ENCODE assay signal across 7 mouse cellular contexts in genomic region chr5:142371172-142372155, GRCm38 (mm10). TPM values are rescaled to one million over a fixed set of nuclear protein-coding genes. Genes with fewer than 3 reads are reported as not detected.
A peak's percentile ranks its signal among the peaks of the same experiment; 100 is the strongest.
DNase-seq lines count a peak whose midpoint lies in the region; ATAC-seq and TF ChIP-seq lines count a peak whose summit lies in the region.

No protein-coding gene starts in this region.

- no peak for TF ChIP-seq EP300 in stomach, postnatal 0 days (optimal IDR thresholded peaks at IDR 0.05)

- no peak for DNase-seq in ES-E14 (ENCODE audit: low read depth, low spot score)
- peak; percentile 91 for DNase-seq in brain, embryonic 14.5 days (ENCODE audit: low read depth)
- DNase-seq in hindbrain, embryonic 14.5 days (ENCODE audit: low spot score): peak; percentile 35
- DNase-seq in lung, postnatal 10 days: peak; percentile 51
- no peak for DNase-seq in stomach, postnatal 0 days (ENCODE audit: low spot score)
- no peak for DNase-seq in cerebellum, adult 8-10 months
- no peak for DNase-seq in cerebellum, postnatal 14 days

- no peak; the same call in 1 of the 2 replicates for ATAC-seq in hindbrain, embryonic 14.5 days (ENCODE audit: low FRiP score)
- no peak for ATAC-seq in stomach, postnatal 0 days (ENCODE audit: low FRiP score, low TSS enrichment)

- 5% methylated on average over 24 of the region's 24 CpGs for WGBS in hindbrain, embryonic 14.5 days
- 23% methylated on average over 23 of the region's 24 CpGs for WGBS in stomach, postnatal 0 days

- no peak for TF ChIP-seq CTCF in brain, embryonic 14.5 days (IDR thresholded peaks at IDR 0.05; ENCODE audit: borderline replicate concordance, extremely low read depth, insufficient read depth, insufficient read length)
- TF ChIP-seq CTCF in stomach, postnatal 0 days (IDR thresholded peaks at IDR 0.05; ENCODE audit: low read depth): no peak

- TF ChIP-seq POLR2A in brain, embryonic 14.5 days (IDR thresholded peaks at IDR 0.05; ENCODE audit: borderline replicate concordance, extremely low read depth, insufficient read depth, insufficient read length, poor library complexity, severe bottlenecking): no peak

- H3K27ac ChIP-seq in ES-E14 (ENCODE audit: insufficient read depth, low read depth, low read length, poor library complexity, severe bottlenecking): peak overlapping the region; percentile 99
- H3K27ac ChIP-seq in hindbrain, embryonic 14.5 days: peak overlapping the region; percentile 82
- peak overlapping the region; percentile 45; the same call in 1 of the 2 replicates for H3K27ac ChIP-seq in stomach, postnatal 0 days (replicated peaks)

- peak overlapping the region; percentile 16 to 41; a peak in 2 of 4 replicates for H3K4me3 ChIP-seq in ES-E14 (ENCODE audit: insufficient read depth in 1 of 2, low read depth in 1 of 2, low read length in 2 of 2, poor library complexity in 1 of 2, severe bottlenecking in 1 of 2)
- no peak overlapping the region for H3K4me3 ChIP-seq in hindbrain, embryonic 14.5 days (replicated peaks; ENCODE audit: low read length)
- H3K4me3 ChIP-seq in stomach, postnatal 0 days (ENCODE audit: low read depth, low read length): no peak overlapping the region

- H3K4me1 ChIP-seq in ES-E14 (ENCODE audit: control insufficient read depth in 2 of 2, insufficient read depth in 2 of 2, low read length in 2 of 2, poor library complexity in 1 of 2): peaks cover 8 to 14% of the 10 kb centered on the region in 2 experiments
- peaks cover 22% of the 10 kb centered on the region for H3K4me1 ChIP-seq in hindbrain, embryonic 14.5 days (replicated peaks; ENCODE audit: control insufficient read depth, insufficient read depth, low read length)
- peaks cover 3% of the 10 kb centered on the region; the same call in 1 of the 2 replicates for H3K4me1 ChIP-seq in stomach, postnatal 0 days (replicated peaks; ENCODE audit: control insufficient read depth, insufficient read depth)

- no peaks in the 10 kb centered on the region for H3K27me3 ChIP-seq in hindbrain, embryonic 14.5 days (ENCODE audit: control insufficient read depth, insufficient read depth, low read length)
- no peaks in the 10 kb centered on the region for H3K27me3 ChIP-seq in stomach, postnatal 0 days (ENCODE audit: control insufficient read depth, insufficient read depth, low read length)

- peak overlapping the region; percentile 3 for H3K4me2 ChIP-seq in hindbrain, embryonic 14.5 days (replicated peaks)
- peak overlapping the region; percentile 24; the same call in 1 of the 2 replicates for H3K4me2 ChIP-seq in stomach, postnatal 0 days (replicated peaks; ENCODE audit: low read depth)

- peak overlapping the region; percentile 51; the same call in 1 of the 2 replicates for H3K9ac ChIP-seq in ES-E14 (ENCODE audit: insufficient read depth, low read depth, low read length, poor library complexity, severe bottlenecking)
- H3K9ac ChIP-seq in hindbrain, embryonic 14.5 days: peak overlapping the region; percentile 44
- peak overlapping the region; percentile 47; the same call in 1 of the 2 replicates for H3K9ac ChIP-seq in stomach, postnatal 0 days (ENCODE audit: low read length)

- H3K36me3 ChIP-seq in ES-E14 (ENCODE audit: control insufficient read depth, insufficient read depth, low read length, poor library complexity, severe bottlenecking): peaks cover 7% of the 10 kb centered on the region
- H3K36me3 ChIP-seq in hindbrain, embryonic 14.5 days (replicated peaks; ENCODE audit: control insufficient read depth, insufficient read depth): no peaks in the 10 kb centered on the region
- H3K36me3 ChIP-seq in stomach, postnatal 0 days (ENCODE audit: control insufficient read depth, insufficient read depth, low read length): no peaks in the 10 kb centered on the region

- in situ Hi-C loops in ES-E14 (cut with MboI; ENCODE audit: low sequenced_read_pairs in 2 of 2, unreplicated experiment in 2 of 2): no loop called here

- H3K9me3 ChIP-seq in ES-E14 (ENCODE audit: control insufficient read depth, insufficient read depth, low read depth, low read length): no peaks in the 10 kb centered on the region
- H3K9me3 ChIP-seq in hindbrain, embryonic 14.5 days (ENCODE audit: control insufficient read depth, low read length): no peaks in the 10 kb centered on the region
- H3K9me3 ChIP-seq in stomach, postnatal 0 days (ENCODE audit: control insufficient read depth, low read length): no peaks in the 10 kb centered on the region

TF ChIP-seq in ES-E14, 5 proteins besides CTCF, POLR2A, EP300 and RAD21:
- TF ChIP-seq CHD2 (IDR thresholded peaks at IDR 0.05; ENCODE audit: low read depth, low read length) (no peak), ZC3H11A (IDR thresholded peaks at IDR 0.05; ENCODE audit: borderline replicate concordance, low read depth, low read length) (no peak), MAFK (IDR thresholded peaks at IDR 0.05; ENCODE audit: insufficient read depth, low read depth, low read length) (no peak), HCFC1 (IDR thresholded peaks at IDR 0.05; ENCODE audit: borderline replicate concordance, insufficient read depth, low read length) (no peak), ZNF384 (IDR thresholded peaks at IDR 0.05; ENCODE audit: low read depth, low read length) (no peak)

RNA-seq across cellular contexts. Expression of gene Foxk1, which starts 29.8 kb away (rescaled TPM):
- total RNA-seq in ES-E14 (2012; rRNA removed): 9.9 and 10.7 TPM in 2 replicates
- polyA plus RNA-seq in brain, embryonic 14.5 days (2012; rRNA removed): 12.5 and 22.1 TPM in 2 replicates
- 5.4 and 5.9 TPM in 2 replicates for polyA plus RNA-seq in hindbrain, embryonic 14.5 days (2014; fragmentation: Nextera tagmentation; extraction: Ambion mirVana)
- 3.5 and 3.8 TPM in 2 replicates for polyA plus RNA-seq in stomach, postnatal 0 days (2015; fragmentation: Nextera tagmentation; extraction: Ambion mirVana)

Comparison
In these comparisons a context has a peak if more than half of its experiments do, and no peak if none do; other contexts are left out.
1. DNase-seq: peak in brain, embryonic 14.5 days (single experiment), hindbrain, embryonic 14.5 days (single experiment) and lung, postnatal 10 days (single experiment); none in ES-E14 (single experiment), stomach, postnatal 0 days (single experiment), cerebellum, adult 8-10 months (single experiment) and cerebellum, postnatal 14 days (0 of 2).
2. H3K27ac ChIP-seq: peak in every context shown above with its lines; median percentile 99 in ES-E14; 82 in hindbrain, embryonic 14.5 days; 45 in stomach, postnatal 0 days.
3. H3K4me3 ChIP-seq: peak in ES-E14 (2 of 2); none in hindbrain, embryonic 14.5 days (single experiment) and stomach, postnatal 0 days (single experiment).
4. Peak in every context shown above with its lines, with median percentiles within 50 percentile points of each other: H3K9ac ChIP-seq.